Mouse (Mus musculus) MEL (cell line): ENCODE results near the gene Angptl2. TPM values are rescaled to one million over a fixed set of nuclear protein-coding genes. Genes with fewer than 3 reads are reported as not detected.

ENCODE experiments used
- DNase-seq: peaks from one replicate; pipeline ENCODE4 v3.0.0; 2011; ENCODE audit warnings: low read depth, low spot score
- H3K27ac ChIP-seq: 2 replicates; pipeline ENCODE4 v1.5.1; 2012; ENCODE audit warnings: low read depth, mild to moderate bottlenecking, control low read depth, low read length, moderate library complexity; ENCODE audit not compliant: control insufficient read depth
- H3K27me3 ChIP-seq, 2 experiments: fragments of 150-350 bp in 1 of 2; sonication (generic) in 1 of 2; 2 replicates each; pipeline ENCODE4 v1.6.1; 2012; ENCODE audit warnings: low read length in 2 of 2, mild to moderate bottlenecking in 2 of 2, improper control_type of control experiment in 1 of 2, moderate library complexity in 1 of 2; ENCODE audit not compliant: insufficient read depth in 2 of 2, control insufficient read depth in 1 of 2
- H3K36me3 ChIP-seq, 2 experiments: 2 replicates each; pipeline ENCODE4 v1.6.1; 2012 to 2014; ENCODE audit warnings: low read length in 2 of 2, improper control_type of control experiment in 1 of 2, inconsistent platforms in 1 of 2, mild to moderate bottlenecking in 1 of 2; ENCODE audit not compliant: insufficient read depth in 2 of 2, control insufficient read depth in 1 of 2
- H3K4me1 ChIP-seq, 2 experiments: fragments of 150-350 bp in 1 of 2; sonication (generic) in 1 of 2; 2 replicates each; pipeline ENCODE4 v1.6.1; 2012; ENCODE audit warnings: low read length in 2 of 2, improper control_type of control experiment in 1 of 2, mild to moderate bottlenecking in 1 of 2; ENCODE audit not compliant: insufficient read depth in 2 of 2, control insufficient read depth in 1 of 2
- H3K4me3 ChIP-seq, 2 experiments: fragments of 150-350 bp in 1 of 2; sonication (generic) in 1 of 2; 2 replicates each; pipeline ENCODE4 v1.5.1; 2012; ENCODE audit warnings: low read depth in 2 of 2, low read length in 2 of 2, mild to moderate bottlenecking in 2 of 2, moderate library complexity in 2 of 2, control low read depth in 1 of 2, improper control_type of control experiment in 1 of 2; ENCODE audit not compliant: control insufficient read depth in 1 of 2, insufficient read depth in 1 of 2
- H3K79me2 ChIP-seq: 2 replicates; pipeline ENCODE4 v1.6.1; 2012; ENCODE audit warnings: mild to moderate bottlenecking, low read length, moderate library complexity; ENCODE audit not compliant: control insufficient read depth, poor library complexity, insufficient read depth
- H3K9ac ChIP-seq: 2 replicates; pipeline ENCODE4 v1.6.1; 2012; ENCODE audit warnings: low read depth, mild to moderate bottlenecking, control low read depth, low read length, moderate library complexity; ENCODE audit not compliant: control insufficient read depth, poor library complexity, severe bottlenecking
- H3K9me3 ChIP-seq: fragments of 150-350 bp; sonication (generic); replicated peaks from 2 replicates; pipeline ENCODE4 v1.6.1; 2012; ENCODE audit warnings: mild to moderate bottlenecking, low read length, improper control_type of control experiment, moderate library complexity; ENCODE audit not compliant: insufficient read depth
- CHD1 ChIP-seq: IDR thresholded peaks from 2 replicates; pipeline ENCODE4 v1.6.1; 2012; ENCODE audit warnings: low read depth, mild to moderate bottlenecking, inconsistent platforms, low read length, improper control_type of control experiment
- E2F4 ChIP-seq: IDR thresholded peaks from 2 replicates; pipeline ENCODE4 v1.6.1; 2011; ENCODE audit warnings: low read depth, low read length, improper control_type of control experiment, borderline replicate concordance
- ELF1 ChIP-seq: IDR thresholded peaks from 2 replicates; pipeline ENCODE4 v1.6.1; 2014; ENCODE audit warnings: low read depth, mild to moderate bottlenecking, inconsistent platforms, low read length, improper control_type of control experiment, moderate library complexity
- ETS1 ChIP-seq: IDR thresholded peaks from 2 replicates; pipeline ENCODE4 v1.6.1; 2012; ENCODE audit warnings: low read depth, mild to moderate bottlenecking, inconsistent platforms, low read length, improper control_type of control experiment, moderate library complexity
- GATA1 ChIP-seq: IDR thresholded peaks from 2 replicates; pipeline ENCODE4 v1.6.1; 2011; ENCODE audit warnings: low read depth, low read length, improper control_type of control experiment
- JUND ChIP-seq: IDR thresholded peaks from 2 replicates; pipeline ENCODE4 v1.6.1; 2011; ENCODE audit warnings: low read depth, mild to moderate bottlenecking, improper control_type of control experiment, low read length
- KAT2A ChIP-seq: conservative IDR thresholded peaks from 2 replicates; pipeline ENCODE4 v1.6.1; 2012; ENCODE audit warnings: low read depth, low read length, improper control_type of control experiment, inconsistent platforms
- MAFK ChIP-seq: IDR thresholded peaks from 2 replicates; pipeline ENCODE4 v1.6.1; 2011; ENCODE audit warnings: low read depth, mild to moderate bottlenecking, low read length, improper control_type of control experiment, borderline replicate concordance
- MEF2A ChIP-seq: IDR thresholded peaks from 2 replicates; pipeline ENCODE4 v1.6.1; 2014; ENCODE audit warnings: low read depth, mild to moderate bottlenecking, inconsistent platforms, low read length, improper control_type of control experiment; ENCODE audit not compliant: poor library complexity, insufficient replicate concordance, severe bottlenecking; ENCODE audit errors: extremely low read depth
- MYC ChIP-seq: IDR thresholded peaks from 2 replicates; pipeline ENCODE4 v1.6.1; 2011; ENCODE audit warnings: low read depth, mild to moderate bottlenecking, low read length, improper control_type of control experiment, moderate library complexity
- NRF1 ChIP-seq: IDR thresholded peaks from 2 replicates; pipeline ENCODE4 v1.6.1; 2014; ENCODE audit warnings: low read depth, mild to moderate bottlenecking, inconsistent platforms, low read length, improper control_type of control experiment, moderate library complexity; ENCODE audit not compliant: poor library complexity, insufficient read depth, severe bottlenecking
- POLR2A ChIP-seq, 2 experiments: IDR thresholded peaks; 2 replicates each; pipeline ENCODE4 v1.6.1; 2011 to 2012; ENCODE audit warnings: low read length in 2 of 2, mild to moderate bottlenecking in 2 of 2, control low read depth in 1 of 2, improper control_type of control experiment in 1 of 2, low read depth in 1 of 2, moderate library complexity in 1 of 2; ENCODE audit not compliant: control insufficient read depth in 1 of 2, insufficient read depth in 1 of 2, poor library complexity in 1 of 2
- POLR2AphosphoS2 ChIP-seq: IDR thresholded peaks from 2 replicates; pipeline ENCODE4 v1.6.1; 2011; ENCODE audit warnings: low read length, improper control_type of control experiment
- POLR2AphosphoS5 ChIP-seq: IDR thresholded peaks from 2 replicates; pipeline ENCODE4 v1.6.1; 2012; ENCODE audit warnings: low read depth, borderline replicate concordance, mild to moderate bottlenecking, inconsistent platforms, low read length, moderate library complexity, mixed read lengths
- RAD21 ChIP-seq: IDR thresholded peaks from 2 replicates; pipeline ENCODE4 v1.6.1; 2011; ENCODE audit warnings: mild to moderate bottlenecking, low read depth, low read length, improper control_type of control experiment
- TAL1 ChIP-seq: IDR thresholded peaks from 2 replicates; pipeline ENCODE4 v1.6.1; 2012; ENCODE audit warnings: mild to moderate bottlenecking, inconsistent platforms, low read length, moderate library complexity, mixed read lengths
- TBP ChIP-seq: IDR thresholded peaks from 2 replicates; pipeline ENCODE4 v1.8.0; 2011; ENCODE audit warnings: low read depth, low read length, improper control_type of control experiment
- USF1 ChIP-seq: IDR thresholded peaks from 2 replicates; pipeline ENCODE4 v1.6.1; 2014; ENCODE audit warnings: low read depth, mild to moderate bottlenecking, inconsistent platforms, low read length, improper control_type of control experiment, moderate library complexity
- USF2 ChIP-seq, 2 experiments: IDR thresholded peaks; 2 replicates each; pipeline ENCODE4 v1.6.1; 2011 to 2012; ENCODE audit warnings: improper control_type of control experiment in 2 of 2, low read length in 2 of 2, borderline replicate concordance in 1 of 2, inconsistent platforms in 1 of 2, low read depth in 1 of 2, mild to moderate bottlenecking in 1 of 2; ENCODE audit not compliant: insufficient read depth in 1 of 2
- ZC3H11A ChIP-seq: IDR thresholded peaks from 2 replicates; pipeline ENCODE4 v1.6.1; 2012; ENCODE audit warnings: low read depth, mild to moderate bottlenecking, inconsistent platforms, low read length, improper control_type of control experiment
- ZKSCAN1 ChIP-seq: IDR thresholded peaks from 2 replicates; pipeline ENCODE4 v1.6.1; 2012; ENCODE audit warnings: low read depth, mild to moderate bottlenecking, inconsistent platforms, low read length, improper control_type of control experiment, moderate library complexity
- ZNF384 ChIP-seq: IDR thresholded peaks from 2 replicates; pipeline ENCODE4 v1.6.1; 2012; ENCODE audit warnings: low read depth, mild to moderate bottlenecking, inconsistent platforms, low read length, improper control_type of control experiment
- polyA plus RNA-seq, 2 experiments: library from polyadenylated mRNA; stranded (reverse) in 1 of 2; unstranded in 1 of 2; fragments of >175 nt in 1 of 2; fragments of >200 nt in 1 of 2; gene quantifications; 2 replicates each; pipeline versions ENCODE4 v1.2.1 to v1.2.4; 2012; ENCODE audit warnings: low replicate concordance in 2 of 2, low read depth in 1 of 2; ENCODE audit not compliant: insufficient read length in 2 of 2, insufficient read depth in 1 of 2, missing spikeins in 1 of 2
- total RNA-seq: library from RNA; depleted of rRNA; stranded (reverse); fragments of 300-350 nt; gene quantifications from 2 replicates; pipeline ENCODE4 v1.2.3, GENCODE M21; 2012

The Angptl2 gene
- total and polyA plus RNA-seq, 3 experiments = 0.08 TPM; not detected in 2

GRCm38 (mm10) chr2:33176921-33177320 lies 38.9 kb upstream of the Angptl2 start:
- H3K9me3 ChIP-seq = no peaks in the 10 kb centered on the region
- no peak overlapping the region for H3K9ac ChIP-seq
- H3K27ac ChIP-seq = no peak overlapping the region
- no peaks in the 10 kb centered on the region for H3K27me3 ChIP-seq
- H3K79me2 ChIP-seq = no peaks in the 10 kb centered on the region
- no peak for DNase-seq
- TF ChIP-seq TBP = no peak
- no peak for TF ChIP-seq ZC3H11A
- no peak for TF ChIP-seq POLR2AphosphoS5
- TF ChIP-seq KAT2A = no peak
- no peak for TF ChIP-seq NRF1
- TF ChIP-seq ETS1 = no peak
- TF ChIP-seq MYC = no peak
- no peak for TF ChIP-seq ZKSCAN1
- no peak for TF ChIP-seq USF1
- no peak for TF ChIP-seq POLR2A (IDR thresholded peaks at IDR 0.05; ENCODE audit: control insufficient read depth in 1 of 2, insufficient read depth in 1 of 2, low read depth in 1 of 2, low read length in 2 of 2, poor library complexity in 1 of 2)
- no peak for TF ChIP-seq TAL1
- TF ChIP-seq E2F4 = no peak
- no peak for TF ChIP-seq RAD21
- no peak for TF ChIP-seq CHD1
- no peak for TF ChIP-seq POLR2AphosphoS2
- no peak for TF ChIP-seq MAFK
- no peak for TF ChIP-seq JUND
- H3K36me3 ChIP-seq = no peaks in the 10 kb centered on the region
- H3K4me1 ChIP-seq = no peaks in the 10 kb centered on the region
- no peak overlapping the region for H3K4me3 ChIP-seq

GRCm38 (mm10) chr2:33177443-33178242 lies 38.2 kb upstream of the Angptl2 start:
- H3K4me3 ChIP-seq = no peak overlapping the region
- H3K36me3 ChIP-seq = no peaks in the 10 kb centered on the region
- no peak overlapping the region for H3K27ac ChIP-seq
- no peak for TF ChIP-seq POLR2A (IDR thresholded peaks at IDR 0.05; ENCODE audit: control insufficient read depth in 1 of 2, insufficient read depth in 1 of 2, low read depth in 1 of 2, low read length in 2 of 2, poor library complexity in 1 of 2)
- no peak for TF ChIP-seq ZNF384
- TF ChIP-seq USF1 = no peak
- TF ChIP-seq ETS1 = no peak
- no peak for TF ChIP-seq ELF1
- no peak for TF ChIP-seq MEF2A
- TF ChIP-seq CHD1 = no peak
- no peak for TF ChIP-seq GATA1
- TF ChIP-seq USF2 (IDR thresholded peaks at IDR 0.05; ENCODE audit: borderline replicate concordance in 1 of 2, insufficient read depth in 1 of 2, low read depth in 1 of 2, low read length in 2 of 2) = no peak
- no peaks in the 10 kb centered on the region for H3K9me3 ChIP-seq
- H3K27me3 ChIP-seq = no peaks in the 10 kb centered on the region
- no peaks in the 10 kb centered on the region for H3K79me2 ChIP-seq
- H3K4me1 ChIP-seq = no peaks in the 10 kb centered on the region
- H3K9ac ChIP-seq = no peak overlapping the region
- DNase-seq = no peak
